Mouse (Mus musculus) spleen, adult 2 months (tissue): Measurements from ENCODE around the gene Gpr35.

Experiments
- CTCF ChIP-seq: fragments of 200-500 bp; IDR thresholded peaks from 2 replicates; pipeline ENCODE4 v1.5.1; 2011; ENCODE audit warnings: mild to moderate bottlenecking, inconsistent platforms; ENCODE audit not compliant: insufficient read depth, insufficient read length, insufficient replicate concordance; ENCODE audit errors: extremely low read depth
- POLR2A ChIP-seq: fragments of 200-500 bp; IDR thresholded peaks from 2 replicates; pipeline ENCODE4 v1.6.1; 2011; ENCODE audit warnings: low read depth, low read length, inconsistent platforms

GRCm38 (mm10) chr1:93009196-93009595 lies 58.5 kb downstream of the Gpr35 start:
- TF ChIP-seq POLR2A (no peak), CTCF (no peak)
